Mouse (Mus musculus) heart, adult 2 months (tissue): ENCODE data around the gene A730049H05Rik.

Experiments
- CTCF ChIP-seq: fragments of 200-600 bp; IDR thresholded peaks from 2 replicates; pipeline ENCODE4 v1.8.1; 2022; ENCODE audit warnings: antibody characterized with exemption, mild to moderate bottlenecking, moderate library complexity
- EP300 ChIP-seq: fragments of 200-500 bp; IDR thresholded peaks from 2 replicates; pipeline ENCODE4 v1.6.1; 2011; ENCODE audit warnings: low read depth, low read length, control low read depth; ENCODE audit not compliant: insufficient read depth
- POLR2A ChIP-seq: fragments of 200-500 bp; IDR thresholded peaks from 2 replicates; pipeline ENCODE4 v1.6.1; 2011; ENCODE audit warnings: mild to moderate bottlenecking, low read depth, low read length, control low read depth; ENCODE audit not compliant: insufficient read depth

DNA sequence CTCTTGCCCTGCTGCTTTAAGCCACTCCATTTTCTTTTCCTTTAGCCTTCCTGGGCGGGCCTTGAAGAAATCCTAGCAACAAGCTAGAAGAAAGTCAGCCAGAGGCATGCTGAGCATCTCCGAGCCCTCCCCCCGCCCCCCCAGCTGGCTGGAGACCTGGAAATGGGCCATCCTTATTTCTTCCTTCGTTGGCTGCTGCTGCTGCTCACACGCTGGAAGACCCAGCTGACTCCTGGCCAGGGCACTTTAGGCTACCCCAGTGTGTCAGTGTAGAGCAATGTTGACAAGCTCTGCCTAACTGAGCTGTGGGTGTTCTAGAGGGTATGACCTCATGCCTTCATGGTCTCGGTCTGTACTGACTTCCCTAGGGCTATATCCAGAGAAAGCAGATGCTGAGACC is 13.1 kb upstream of the A730049H05Rik start:
- TF ChIP-seq CTCF (no peak), POLR2A (no peak), EP300 (no peak)
